Mouse (Mus musculus) limb, embryonic 15.5 days (tissue): ENCODE data around the gene Gramd1b. TPM values are rescaled to one million over a fixed set of nuclear protein-coding genes. Genes with fewer than 3 reads are reported as not detected.

Experiments
- ATAC-seq: fragments of 200-750 bp; cut with Nextera tagmentation; 2 replicates; pipeline ENCODE4 v1.8.0; 2017; ENCODE audit warnings: low read depth, moderate TSS enrichment; ENCODE audit not compliant: insufficient number of reproducible peaks, low FRiP score, low TSS enrichment
- H3K27ac ChIP-seq: fragments of 300-500 bp; sonication (generic); 2 replicates; pipeline ENCODE4 v1.5.1; 2015; ENCODE audit warnings: moderate library complexity, mild to moderate bottlenecking, inconsistent platforms
- H3K27me3 ChIP-seq: fragments of 300-500 bp; sonication (generic); 2 replicates; pipeline ENCODE4 v1.6.1; 2015; ENCODE audit warnings: inconsistent platforms
- H3K36me3 ChIP-seq: fragments of 300-500 bp; sonication (generic); 2 replicates; pipeline ENCODE4 v1.6.1; 2015; ENCODE audit warnings: inconsistent platforms
- H3K4me1 ChIP-seq: fragments of 300-500 bp; sonication (generic); 2 replicates; pipeline ENCODE4 v1.6.1; 2015; ENCODE audit warnings: inconsistent platforms
- H3K4me2 ChIP-seq: fragments of 300-500 bp; sonication (generic); 2 replicates; pipeline ENCODE4 v1.6.1; 2015; ENCODE audit warnings: mild to moderate bottlenecking, inconsistent platforms
- H3K4me3 ChIP-seq: fragments of 300-500 bp; sonication (generic); 2 replicates; pipeline ENCODE4 v1.5.1; 2015; ENCODE audit warnings: mild to moderate bottlenecking, inconsistent platforms
- H3K9ac ChIP-seq: fragments of 300-500 bp; sonication (generic); 2 replicates; pipeline ENCODE4 v1.6.1; 2015; ENCODE audit warnings: inconsistent platforms
- H3K9me3 ChIP-seq: fragments of 300-500 bp; sonication (generic); 2 replicates; pipeline ENCODE4 v1.6.1; 2016; ENCODE audit warnings: inconsistent platforms
- WGBS: fragments of 180-500 bp; shearing (Covaris S2); methylation state at CpG from one replicate; pipeline ENCODE4 v1.1.7; 2015; 5-methylcytosine and 5-hydroxymethylcytosine counted together
- polyA plus RNA-seq: library from polyadenylated mRNA; unstranded; fragments of >200 nt; fragmentation: Nextera tagmentation; extraction: Ambion mirVana; gene quantifications from 2 replicates; pipeline ENCODE4 v1.2.1, GENCODE M21; 2015

The Gramd1b gene
- polyA plus RNA-seq, 1 experiment from 2014 or later = 3.2 TPM

- peaks cover 18% of the 10 kb centered on the region; the same call in 1 of the 2 replicates for H3K36me3 ChIP-seq
Measured at GRCm38 (mm10) chr9:40301475-40301874, 229.7 kb downstream of the Gramd1b start.

GRCm38 (mm10) chr9:40300018-40300989, 230.9 kb downstream of the Gramd1b start:
- 89% methylated on average over 15 of the region's 15 CpGs for WGBS
- Histone ChIP-seq H3K4me1 (no peaks in the 10 kb centered on the region), H3K9ac (no peak overlapping the region), H3K4me3 (no peak overlapping the region), H3K4me2 (no peak overlapping the region), H3K27ac (no peak overlapping the region), H3K36me3 (0 out of 2 replicates have a peak, but pooled peaks cover 11% of the 10 kb centered on the region), H3K27me3 (no peaks in the 10 kb centered on the region), H3K9me3 (no peaks in the 10 kb centered on the region)
- no peak for ATAC-seq

More at GRCm38 (mm10) chr9:40301475-40301874, 229.7 kb downstream of the Gramd1b start:
- no peaks in the 10 kb centered on the region for H3K27me3 ChIP-seq
- no peak overlapping the region for H3K4me3 ChIP-seq
- no peak overlapping the region for H3K9ac ChIP-seq
- H3K4me2 ChIP-seq = no peak overlapping the region
- ATAC-seq = no peak
- 87% methylated on average over 5 of the region's 5 CpGs for WGBS
- H3K9me3 ChIP-seq = no peaks in the 10 kb centered on the region
- no peak overlapping the region for H3K27ac ChIP-seq
- no peaks in the 10 kb centered on the region for H3K4me1 ChIP-seq

- 94% methylated on average over 7 of the region's 7 CpGs for WGBS
- ATAC-seq = no peak
- no peaks in the 10 kb centered on the region for H3K27me3 ChIP-seq
Measured at GRCm38 (mm10) chr9:40299323-40299722, 231.9 kb downstream of the Gramd1b start.

GRCm38 (mm10) chr9:40297969-40298368, 233.2 kb downstream of the Gramd1b start:
- H3K9ac ChIP-seq = no peak overlapping the region
- 0 out of 2 replicates have a peak, but pooled peaks cover 16% of the 10 kb centered on the region for H3K36me3 ChIP-seq
- no peak overlapping the region for H3K4me2 ChIP-seq
- no peak overlapping the region for H3K4me3 ChIP-seq
- WGBS = 92% methylated on average over 9 of the region's 9 CpGs
- H3K27me3 ChIP-seq = no peaks in the 10 kb centered on the region
- no peaks in the 10 kb centered on the region for H3K9me3 ChIP-seq
- ATAC-seq = no peak
- no peak overlapping the region for H3K27ac ChIP-seq
- H3K4me1 ChIP-seq = no peaks in the 10 kb centered on the region

More at GRCm38 (mm10) chr9:40299323-40299722, 231.9 kb downstream of the Gramd1b start:
- Histone ChIP-seq H3K4me2 (no peak overlapping the region), H3K36me3 (0 out of 2 replicates have a peak, but pooled peaks cover 10% of the 10 kb centered on the region), H3K27ac (no peak overlapping the region), H3K4me1 (no peaks in the 10 kb centered on the region), H3K4me3 (no peak overlapping the region), H3K9ac (no peak overlapping the region), H3K9me3 (no peaks in the 10 kb centered on the region)

- H3K27ac ChIP-seq = no peak overlapping the region
- no peak overlapping the region for H3K4me2 ChIP-seq
- no peak for ATAC-seq
Measured at GRCm38 (mm10) chr9:40296251-40296650, 234.9 kb downstream of the Gramd1b start.

GRCm38 (mm10) chr9:40294866-40295265, 236.3 kb downstream of the Gramd1b start:
- no peaks in the 10 kb centered on the region for H3K9me3 ChIP-seq
- no peak overlapping the region for H3K4me2 ChIP-seq
- no peaks in the 10 kb centered on the region; the same call in 1 of the 2 replicates for H3K4me1 ChIP-seq
- no peak overlapping the region for H3K27ac ChIP-seq
- no peaks in the 10 kb centered on the region for H3K27me3 ChIP-seq
- no peak overlapping the region for H3K9ac ChIP-seq
- 85% methylated on average over 1 of the region's 1 CpGs for WGBS
- no peak overlapping the region for H3K4me3 ChIP-seq
- no peak for ATAC-seq
- H3K36me3 ChIP-seq = 0 out of 2 replicates have a peak, but pooled peaks cover 10% of the 10 kb centered on the region

More at GRCm38 (mm10) chr9:40296251-40296650, 234.9 kb downstream of the Gramd1b start:
- H3K9me3 ChIP-seq = no peaks in the 10 kb centered on the region
- no peak overlapping the region for H3K4me3 ChIP-seq
- 0 out of 2 replicates have a peak, but pooled peaks cover 16% of the 10 kb centered on the region for H3K36me3 ChIP-seq
- no peaks in the 10 kb centered on the region for H3K27me3 ChIP-seq
- H3K4me1 ChIP-seq = no peaks in the 10 kb centered on the region; the same call in 1 of the 2 replicates
- WGBS = 86% methylated on average over 5 of the region's 5 CpGs
- no peak overlapping the region for H3K9ac ChIP-seq

- no peaks in the 10 kb centered on the region for H3K27me3 ChIP-seq
- no peaks in the 10 kb centered on the region for H3K9me3 ChIP-seq
- H3K9ac ChIP-seq = no peak overlapping the region
- WGBS = 80% methylated on average over 5 of the region's 5 CpGs
- no peaks in the 10 kb centered on the region; the same call in 1 of the 2 replicates for H3K4me1 ChIP-seq
- H3K4me2 ChIP-seq = no peak overlapping the region
- 0 out of 2 replicates have a peak, but pooled peaks cover 6% of the 10 kb centered on the region for H3K36me3 ChIP-seq
- no peak overlapping the region for H3K27ac ChIP-seq
- ATAC-seq = no peak
- no peak overlapping the region for H3K4me3 ChIP-seq
Measured at GRCm38 (mm10) chr9:40294210-40294609, 237.0 kb downstream of the Gramd1b start.

GRCm38 (mm10) chr9:40293740-40294139, 237.4 kb downstream of the Gramd1b start:
- Histone ChIP-seq H3K4me1 (no peaks in the 10 kb centered on the region; the same call in 1 of the 2 replicates), H3K9me3 (no peaks in the 10 kb centered on the region), H3K9ac (no peak overlapping the region), H3K27ac (no peak overlapping the region), H3K36me3 (0 out of 2 replicates have a peak, but pooled peaks cover 6% of the 10 kb centered on the region), H3K27me3 (no peaks in the 10 kb centered on the region), H3K4me2 (no peak overlapping the region), H3K4me3 (no peak overlapping the region)
- WGBS = 92% methylated on average over 5 of the region's 5 CpGs
- no peak for ATAC-seq

GRCm38 (mm10) chr9:40293286-40293685, 237.9 kb downstream of the Gramd1b start:
- 95% methylated on average over 8 of the region's 8 CpGs for WGBS
- no peaks in the 10 kb centered on the region for H3K9me3 ChIP-seq
- H3K4me1 ChIP-seq = no peaks in the 10 kb centered on the region; the same call in 1 of the 2 replicates
- 0 out of 2 replicates have a peak, but pooled peaks cover 6% of the 10 kb centered on the region for H3K36me3 ChIP-seq
- no peak overlapping the region for H3K4me2 ChIP-seq
- ATAC-seq = no peak
- H3K27me3 ChIP-seq = no peaks in the 10 kb centered on the region
- H3K4me3 ChIP-seq = no peak overlapping the region
- no peak overlapping the region for H3K9ac ChIP-seq
- no peak overlapping the region for H3K27ac ChIP-seq

GRCm38 (mm10) chr9:40292475-40292874, 238.7 kb downstream of the Gramd1b start:
- WGBS = 87% methylated on average over 4 of the region's 4 CpGs
- H3K27ac ChIP-seq = no peak overlapping the region
- no peak for ATAC-seq
- H3K9ac ChIP-seq = no peak overlapping the region
- 0 out of 2 replicates have a peak, but pooled peaks cover 6% of the 10 kb centered on the region for H3K36me3 ChIP-seq
- H3K9me3 ChIP-seq = no peaks in the 10 kb centered on the region
- H3K27me3 ChIP-seq = no peaks in the 10 kb centered on the region
- H3K4me2 ChIP-seq = no peak overlapping the region
- H3K4me1 ChIP-seq = no peaks in the 10 kb centered on the region; the same call in 1 of the 2 replicates
- H3K4me3 ChIP-seq = no peak overlapping the region

- no peaks in the 10 kb centered on the region for H3K27me3 ChIP-seq
- peaks cover 4% of the 10 kb centered on the region; the same call in 1 of the 2 replicates for H3K4me1 ChIP-seq
- H3K4me2 ChIP-seq = no peak overlapping the region
- H3K4me3 ChIP-seq = no peak overlapping the region
- no peak overlapping the region for H3K9ac ChIP-seq
- no peaks in the 10 kb centered on the region for H3K36me3 ChIP-seq
- H3K27ac ChIP-seq = peak overlapping the region; percentile 47; the same call in 1 of the 2 replicates
- 36% methylated on average over 7 of the region's 7 CpGs for WGBS
- H3K9me3 ChIP-seq = no peaks in the 10 kb centered on the region
- 0 out of 2 replicates have a peak, but pooled peaks have one; percentile 35 for ATAC-seq
Measured at GRCm38 (mm10) chr9:40282968-40283367, 248.2 kb downstream of the Gramd1b start.

- no peak overlapping the region for H3K27ac ChIP-seq
- no peaks in the 10 kb centered on the region for H3K9me3 ChIP-seq
- H3K4me1 ChIP-seq = peaks cover 4% of the 10 kb centered on the region; the same call in 1 of the 2 replicates
- no peak for ATAC-seq
- no peaks in the 10 kb centered on the region for H3K27me3 ChIP-seq
- no peak overlapping the region for H3K9ac ChIP-seq
- H3K36me3 ChIP-seq = no peaks in the 10 kb centered on the region
- H3K4me2 ChIP-seq = no peak overlapping the region
- H3K4me3 ChIP-seq = no peak overlapping the region
- WGBS = 88% methylated on average over 7 of the region's 7 CpGs
Measured at GRCm38 (mm10) chr9:40279438-40279837, 251.7 kb downstream of the Gramd1b start.
